Mouse (Mus musculus) heart, embryonic 11.5 days (tissue): ENCODE results near the gene Phlda2. TPM values are rescaled to one million over a fixed set of nuclear protein-coding genes. Genes with fewer than 3 reads are reported as not detected.
"Not testable (repeated sequence)": the region's sequence is repeated elsewhere in the genome, so short reads cannot be mapped to it uniquely, and the experiment has no call there.

ENCODE experiments used
- ATAC-seq: fragments of 200-750 bp; cut with Nextera tagmentation; replicated peaks from 2 replicates; pipeline ENCODE4 v1.8.0; 2017; ENCODE audit warnings: moderate library complexity; ENCODE audit not compliant: insufficient number of reproducible peaks, low FRiP score, low TSS enrichment
- H3K27ac ChIP-seq: fragments of 300-500 bp; sonication (generic); 2 replicates; pipeline ENCODE4 v1.5.1; 2014; ENCODE audit warnings: mild to moderate bottlenecking, low read depth, low read length
- H3K27me3 ChIP-seq: fragments of 300-500 bp; sonication (generic); 2 replicates; pipeline ENCODE4 v1.6.1; 2014; ENCODE audit warnings: mild to moderate bottlenecking, low read length, mixed read lengths; ENCODE audit not compliant: control insufficient read depth, insufficient read depth
- H3K36me3 ChIP-seq: fragments of 300-500 bp; sonication (generic); 2 replicates; pipeline ENCODE4 v1.6.1; 2014; ENCODE audit warnings: mild to moderate bottlenecking, low read length, moderate library complexity, mixed read lengths; ENCODE audit not compliant: control insufficient read depth, insufficient read depth
- H3K4me1 ChIP-seq: fragments of 300-500 bp; sonication (generic); 2 replicates; pipeline ENCODE4 v1.6.1; 2014; ENCODE audit warnings: low read length; ENCODE audit not compliant: control insufficient read depth, insufficient read depth
- H3K4me2 ChIP-seq: fragments of 300-500 bp; sonication (generic); 2 replicates; pipeline ENCODE4 v1.6.1; 2014; ENCODE audit warnings: mild to moderate bottlenecking, moderate library complexity
- H3K4me3 ChIP-seq: fragments of 300-500 bp; sonication (generic); 2 replicates; pipeline ENCODE4 v1.5.1; 2014; ENCODE audit warnings: low read depth, low read length
- H3K9ac ChIP-seq: fragments of 300-500 bp; sonication (generic); 2 replicates; pipeline ENCODE4 v1.6.1; 2014; ENCODE audit warnings: mild to moderate bottlenecking, low read depth, low read length, moderate library complexity
- H3K9me3 ChIP-seq: fragments of 300-500 bp; sonication (generic); replicated peaks from 2 replicates; pipeline ENCODE4 v1.6.1; 2016; ENCODE audit warnings: low read length; ENCODE audit not compliant: control insufficient read depth
- WGBS: fragments of 180-500 bp; shearing (Covaris S2); extraction: QIAGEN DNeasy Blood & Tissue Kit; methylation state at CpG from one replicate; pipeline ENCODE4 v1.1.7; 2014; ENCODE audit not compliant: insufficient replicate concordance; 5-methylcytosine and 5-hydroxymethylcytosine counted together
- polyA plus RNA-seq: library from polyadenylated mRNA; unstranded; fragments of >200 nt; fragmentation: Nextera tagmentation; extraction: Ambion mirVana; gene quantifications from 2 replicates; pipeline ENCODE4 v1.2.1, GENCODE M21; 2014

The Phlda2 gene
- 1.3 and 2.6 TPM in 2 replicates for polyA plus RNA-seq

- Histone ChIP-seq H3K4me1 (peaks cover 7% of the 10 kb centered on the region; the same call in 1 of the 2 replicates), H3K36me3 (no peaks in the 10 kb centered on the region), H3K4me3 (peak within 1 kb of the TSS; percentile 47), H3K27me3 (peaks cover 55% of the 10 kb centered on the region), H3K9ac (0 out of 2 replicates have a peak within 1 kb of the TSS, but pooled peaks have one; percentile 16), H3K27ac (no peak within 1 kb of the TSS), H3K4me2 (peak within 1 kb of the TSS; percentile 83), H3K9me3 (no peaks in the 10 kb centered on the region)
- ATAC-seq: peak; percentile 24; the same call in 1 of the 2 replicates
- WGBS: 2% methylated on average over 51 of the region's 51 CpGs
Measured at GRCm38 (mm10) chr7:143502418-143503200, at the start of gene Phlda2. Phlda2 (minus strand) TSS chr7:143503150.

- no peak for ATAC-seq
- WGBS: 18% methylated on average over 2 of the region's 2 CpGs
- peak overlapping the region; percentile 89 for H3K27ac ChIP-seq
- H3K9ac ChIP-seq: peak overlapping the region; percentile 75
- H3K36me3 ChIP-seq: no peaks in the 10 kb centered on the region
- H3K4me3 ChIP-seq: peak overlapping the region; percentile 95
- no peaks in the 10 kb centered on the region for H3K27me3 ChIP-seq
- peak overlapping the region; percentile 88 for H3K4me2 ChIP-seq
- H3K4me1 ChIP-seq: peaks cover 8% of the 10 kb centered on the region; the same call in 1 of the 2 replicates
- H3K9me3 ChIP-seq: no peaks in the 10 kb centered on the region
Measured at GRCm38 (mm10) chr7:143549588-143550220, 46.8 kb upstream of the Phlda2 start.

GRCm38 (mm10) chr7:143548976-143549457 lies 46.1 kb upstream of the Phlda2 start, which contains the start of gene Nap1l4:
Nap1l4 (minus strand) TSS chr7:143549106.
- under 1% methylated on average over 37 of the region's 43 CpGs for WGBS
- no peaks in the 10 kb centered on the region for H3K9me3 ChIP-seq
- no peaks in the 10 kb centered on the region for H3K36me3 ChIP-seq
- peaks cover 8% of the 10 kb centered on the region; the same call in 1 of the 2 replicates for H3K4me1 ChIP-seq
- peak within 1 kb of the TSS; percentile 95 for H3K4me3 ChIP-seq
- H3K4me2 ChIP-seq: peak within 1 kb of the TSS; percentile 88
- no peaks in the 10 kb centered on the region for H3K27me3 ChIP-seq
- ATAC-seq: peak; percentile 99
- peak within 1 kb of the TSS; percentile 94 for H3K9ac ChIP-seq
- peak within 1 kb of the TSS; percentile 94 for H3K27ac ChIP-seq

GRCm38 (mm10) chr7:143548231-143548961 lies 45.4 kb upstream of the Phlda2 start:
- H3K4me1 ChIP-seq: peaks cover 8% of the 10 kb centered on the region; the same call in 1 of the 2 replicates
- H3K4me3 ChIP-seq: peak overlapping the region; percentile 95
- peak overlapping the region; percentile 94 for H3K9ac ChIP-seq
- no peaks in the 10 kb centered on the region for H3K36me3 ChIP-seq
- H3K4me2 ChIP-seq: peak overlapping the region; percentile 71
- no peaks in the 10 kb centered on the region for H3K27me3 ChIP-seq
- H3K27ac ChIP-seq: peak overlapping the region; percentile 94
- peak; percentile 82 for ATAC-seq
- under 1% methylated on average over 56 of the region's 63 CpGs for WGBS
- H3K9me3 ChIP-seq: no peaks in the 10 kb centered on the region

GRCm38 (mm10) chr7:143546554-143546953 lies 43.6 kb upstream of the Phlda2 start:
- Histone ChIP-seq H3K27me3 (no peaks in the 10 kb centered on the region), H3K9me3 (no peaks in the 10 kb centered on the region), H3K4me3 (no peak overlapping the region), H3K36me3 (no peaks in the 10 kb centered on the region), H3K4me1 (peaks cover 8% of the 10 kb centered on the region; the same call in 1 of the 2 replicates), H3K9ac (no peak overlapping the region), H3K27ac (no peak overlapping the region), H3K4me2 (no peak overlapping the region)
- 74% methylated on average over 2 of the region's 2 CpGs for WGBS
- ATAC-seq: no peak

- no peaks in the 10 kb centered on the region for H3K27me3 ChIP-seq
- WGBS: 95% methylated on average over 2 of the region's 2 CpGs
Measured at GRCm38 (mm10) chr7:143544368-143544767, 41.4 kb upstream of the Phlda2 start.

GRCm38 (mm10) chr7:143538671-143539070 lies 35.7 kb upstream of the Phlda2 start:
- Histone ChIP-seq H3K9ac (no peak overlapping the region), H3K27ac (no peak overlapping the region), H3K27me3 (no peaks in the 10 kb centered on the region), H3K9me3 (no peaks in the 10 kb centered on the region), H3K36me3 (peaks cover 23% of the 10 kb centered on the region), H3K4me3 (no peak overlapping the region), H3K4me2 (no peak overlapping the region), H3K4me1 (peaks cover 6% of the 10 kb centered on the region; the same call in 1 of the 2 replicates)
- ATAC-seq: no peak
- 54% methylated on average over 1 of the region's 1 CpGs for WGBS

More at GRCm38 (mm10) chr7:143544368-143544767, 41.4 kb upstream of the Phlda2 start:
- Histone ChIP-seq H3K36me3 (no peaks in the 10 kb centered on the region), H3K4me3 (no peak overlapping the region), H3K4me1 (peaks cover 10% of the 10 kb centered on the region; the same call in 1 of the 2 replicates), H3K9ac (no peak overlapping the region), H3K27ac (no peak overlapping the region), H3K4me2 (no peak overlapping the region), H3K9me3 (no peaks in the 10 kb centered on the region)
- ATAC-seq: no peak

- H3K4me2 ChIP-seq, H3K9me3 ChIP-seq, H3K27me3 ChIP-seq, H3K27ac ChIP-seq, ATAC-seq, H3K4me3 ChIP-seq, H3K4me1 ChIP-seq, H3K9ac ChIP-seq: not testable (repeated sequence)
- H3K36me3 ChIP-seq: peaks cover 23% of the 10 kb centered on the region
- 83% methylated on average over 6 of the region's 6 CpGs for WGBS
Measured at GRCm38 (mm10) chr7:143538229-143538628, 35.3 kb upstream of the Phlda2 start.
